Mouse (Mus musculus) forebrain, embryonic 16.5 days (tissue): ENCODE measurements at regions not wholly inside any gene's neighbourhood (a gene's known extent, or its start where the extent isn't known, plus 50 kb on each side); places are given as distances from the start of the nearest gene placed in this dataset.

Experiments
- ATAC-seq: fragments of 200-750 bp; cut with Nextera tagmentation; 2 replicates; pipeline ENCODE4 v1.8.0; 2017; ENCODE audit warnings: mild to moderate bottlenecking, moderate library complexity
- H3K27ac ChIP-seq: fragments of 300-500 bp; sonication (generic); 2 replicates; pipeline ENCODE4 v1.5.1; 2014; ENCODE audit warnings: low read length, control low read depth
- H3K27me3 ChIP-seq: fragments of 300-500 bp; sonication (generic); replicated peaks from 2 replicates; pipeline ENCODE4 v1.6.1; 2014; ENCODE audit warnings: low read length; ENCODE audit not compliant: control insufficient read depth, insufficient read depth
- H3K36me3 ChIP-seq: fragments of 300-500 bp; sonication (generic); 2 replicates; pipeline ENCODE4 v1.6.1; 2014; ENCODE audit not compliant: control insufficient read depth, insufficient read depth
- H3K4me1 ChIP-seq: fragments of 300-500 bp; sonication (generic); replicated peaks from 2 replicates; pipeline ENCODE4 v1.6.1; 2014; ENCODE audit warnings: low read length; ENCODE audit not compliant: control insufficient read depth, insufficient read depth
- H3K4me2 ChIP-seq: fragments of 300-500 bp; sonication (generic); 2 replicates; pipeline ENCODE4 v1.6.1; 2014; ENCODE audit warnings: mild to moderate bottlenecking, low read length, control low read depth
- H3K4me3 ChIP-seq: fragments of 300-500 bp; sonication (generic); replicated peaks from 2 replicates; pipeline ENCODE4 v1.5.1; 2014; ENCODE audit warnings: mild to moderate bottlenecking, low read length, control low read depth
- H3K9ac ChIP-seq: fragments of 300-500 bp; sonication (generic); replicated peaks from 2 replicates; pipeline ENCODE4 v1.6.1; 2014; ENCODE audit warnings: low read depth, low read length, control low read depth
- H3K9me3 ChIP-seq: fragments of 300-500 bp; sonication (generic); 2 replicates; pipeline ENCODE4 v1.6.1; 2016; ENCODE audit warnings: low read length; ENCODE audit not compliant: control insufficient read depth
- WGBS: fragments of 180-500 bp; shearing (Covaris S2); extraction: QIAGEN DNeasy Blood & Tissue Kit; methylation state at CpG from one replicate; pipeline ENCODE4 v1.1.7; 2014; 5-methylcytosine and 5-hydroxymethylcytosine counted together

GRCm38 (mm10) chr12:32456796-32457195 lies 78.3 kb downstream of the Ccdc71l start:
- H3K4me1 ChIP-seq = 0 out of 2 replicates have a peak, but pooled peaks cover 2% of the 10 kb centered on the region
- H3K9me3 ChIP-seq = no peaks in the 10 kb centered on the region
- H3K9ac ChIP-seq = no peak overlapping the region
- ATAC-seq = no peak
- no peak overlapping the region for H3K4me2 ChIP-seq
- 61% methylated on average over 4 of the region's 4 CpGs for WGBS
- no peak overlapping the region for H3K27ac ChIP-seq
- H3K4me3 ChIP-seq = no peak overlapping the region
- no peaks in the 10 kb centered on the region for H3K36me3 ChIP-seq
- no peaks in the 10 kb centered on the region for H3K27me3 ChIP-seq

- no peaks in the 10 kb centered on the region for H3K27me3 ChIP-seq
- no peaks in the 10 kb centered on the region for H3K36me3 ChIP-seq
- H3K9me3 ChIP-seq = no peaks in the 10 kb centered on the region
- H3K4me2 ChIP-seq = no peak overlapping the region
- no peak overlapping the region for H3K4me3 ChIP-seq
- H3K9ac ChIP-seq = no peak overlapping the region
- no peak overlapping the region for H3K27ac ChIP-seq
- ATAC-seq = no peak
- WGBS = 85% methylated on average over 1 of the region's 1 CpGs
- H3K4me1 ChIP-seq = 0 out of 2 replicates have a peak, but pooled peaks cover 2% of the 10 kb centered on the region
Measured at GRCm38 (mm10) chr12:32458386-32458785, 79.9 kb downstream of the Ccdc71l start.

- no peak overlapping the region for H3K27ac ChIP-seq
- no peaks in the 10 kb centered on the region for H3K9me3 ChIP-seq
- no peak overlapping the region for H3K9ac ChIP-seq
- H3K4me1 ChIP-seq = 0 out of 2 replicates have a peak, but pooled peaks cover 2% of the 10 kb centered on the region
- H3K27me3 ChIP-seq = no peaks in the 10 kb centered on the region
- no peak overlapping the region for H3K4me2 ChIP-seq
- H3K4me3 ChIP-seq = no peak overlapping the region
- WGBS = 51% methylated on average over 4 of the region's 4 CpGs
- no peaks in the 10 kb centered on the region for H3K36me3 ChIP-seq
- no peak for ATAC-seq
Measured at GRCm38 (mm10) chr12:32460330-32460998, 82.0 kb downstream of the Ccdc71l start.

- Histone ChIP-seq H3K27me3 (no peaks in the 10 kb centered on the region), H3K9ac (no peak overlapping the region), H3K36me3 (no peaks in the 10 kb centered on the region), H3K9me3 (no peaks in the 10 kb centered on the region), H3K4me1 (no peaks in the 10 kb centered on the region), H3K27ac (no peak overlapping the region), H3K4me2 (no peak overlapping the region), H3K4me3 (no peak overlapping the region)
- 45% methylated on average over 6 of the region's 6 CpGs for WGBS
- peak; percentile 49 for ATAC-seq
Measured at GRCm38 (mm10) chr12:32465371-32465770, 86.9 kb downstream of the Ccdc71l start.

- no peak for ATAC-seq
- Histone ChIP-seq H3K27ac (no peak overlapping the region), H3K36me3 (no peaks in the 10 kb centered on the region), H3K9me3 (no peaks in the 10 kb centered on the region), H3K9ac (no peak overlapping the region), H3K4me1 (no peaks in the 10 kb centered on the region), H3K27me3 (no peaks in the 10 kb centered on the region), H3K4me2 (no peak overlapping the region), H3K4me3 (no peak overlapping the region)
- WGBS = 85% methylated on average over 4 of the region's 4 CpGs
Measured at GRCm38 (mm10) chr12:32469863-32470262, 91.4 kb downstream of the Ccdc71l start.

- Histone ChIP-seq H3K27me3 (no peaks in the 10 kb centered on the region), H3K4me2 (no peak overlapping the region), H3K4me1 (no peaks in the 10 kb centered on the region), H3K4me3 (no peak overlapping the region), H3K36me3 (no peaks in the 10 kb centered on the region), H3K27ac (no peak overlapping the region), H3K9me3 (no peaks in the 10 kb centered on the region), H3K9ac (no peak overlapping the region)
- ATAC-seq = no peak
- WGBS = 84% methylated on average over 3 of the region's 3 CpGs
Measured at GRCm38 (mm10) chr12:32479451-32479850, 100.9 kb downstream of the Ccdc71l start.

GRCm38 (mm10) chr12:32480268-32480667 lies 101.8 kb downstream of the Ccdc71l start:
- Histone ChIP-seq H3K36me3 (no peaks in the 10 kb centered on the region), H3K9ac (no peak overlapping the region), H3K9me3 (no peaks in the 10 kb centered on the region), H3K4me3 (no peak overlapping the region), H3K4me1 (no peaks in the 10 kb centered on the region), H3K4me2 (no peak overlapping the region), H3K27ac (no peak overlapping the region), H3K27me3 (no peaks in the 10 kb centered on the region)
- ATAC-seq = no peak
- WGBS = 65% methylated on average over 5 of the region's 5 CpGs

GRCm38 (mm10) chr12:32481051-32481450 lies 102.5 kb downstream of the Ccdc71l start:
- Histone ChIP-seq H3K9me3 (no peaks in the 10 kb centered on the region), H3K27ac (no peak overlapping the region), H3K4me3 (no peak overlapping the region), H3K36me3 (no peaks in the 10 kb centered on the region), H3K9ac (no peak overlapping the region), H3K4me2 (no peak overlapping the region), H3K27me3 (no peaks in the 10 kb centered on the region), H3K4me1 (no peaks in the 10 kb centered on the region)
- 93% methylated on average over 5 of the region's 5 CpGs for WGBS
- no peak for ATAC-seq

GRCm38 (mm10) chr12:32482343-32482742 lies 103.8 kb downstream of the Ccdc71l start:
- H3K9me3 ChIP-seq = no peaks in the 10 kb centered on the region

GRCm38 (mm10) chr12:32482777-32483176 lies 104.3 kb downstream of the Ccdc71l start:
- Histone ChIP-seq H3K4me2 (no peak overlapping the region), H3K36me3 (no peaks in the 10 kb centered on the region), H3K27ac (no peak overlapping the region), H3K9ac (no peak overlapping the region), H3K4me1 (no peaks in the 10 kb centered on the region), H3K9me3 (no peaks in the 10 kb centered on the region), H3K4me3 (no peak overlapping the region), H3K27me3 (no peaks in the 10 kb centered on the region)
- no peak for ATAC-seq

More at GRCm38 (mm10) chr12:32482343-32482742, 103.8 kb downstream of the Ccdc71l start:
- Histone ChIP-seq H3K9ac (no peak overlapping the region), H3K36me3 (no peaks in the 10 kb centered on the region), H3K27ac (no peak overlapping the region), H3K27me3 (no peaks in the 10 kb centered on the region), H3K4me1 (no peaks in the 10 kb centered on the region), H3K4me3 (no peak overlapping the region), H3K4me2 (no peak overlapping the region)
- ATAC-seq = no peak
- WGBS = 88% methylated on average over 1 of the region's 1 CpGs
